Mouse (Mus musculus): ENCODE measurements at regions not wholly inside any gene's neighbourhood (a gene's known extent, or its start where the extent isn't known, plus 50 kb on each side); places are given as distances from the start of the nearest gene placed in this dataset.

DNA sequence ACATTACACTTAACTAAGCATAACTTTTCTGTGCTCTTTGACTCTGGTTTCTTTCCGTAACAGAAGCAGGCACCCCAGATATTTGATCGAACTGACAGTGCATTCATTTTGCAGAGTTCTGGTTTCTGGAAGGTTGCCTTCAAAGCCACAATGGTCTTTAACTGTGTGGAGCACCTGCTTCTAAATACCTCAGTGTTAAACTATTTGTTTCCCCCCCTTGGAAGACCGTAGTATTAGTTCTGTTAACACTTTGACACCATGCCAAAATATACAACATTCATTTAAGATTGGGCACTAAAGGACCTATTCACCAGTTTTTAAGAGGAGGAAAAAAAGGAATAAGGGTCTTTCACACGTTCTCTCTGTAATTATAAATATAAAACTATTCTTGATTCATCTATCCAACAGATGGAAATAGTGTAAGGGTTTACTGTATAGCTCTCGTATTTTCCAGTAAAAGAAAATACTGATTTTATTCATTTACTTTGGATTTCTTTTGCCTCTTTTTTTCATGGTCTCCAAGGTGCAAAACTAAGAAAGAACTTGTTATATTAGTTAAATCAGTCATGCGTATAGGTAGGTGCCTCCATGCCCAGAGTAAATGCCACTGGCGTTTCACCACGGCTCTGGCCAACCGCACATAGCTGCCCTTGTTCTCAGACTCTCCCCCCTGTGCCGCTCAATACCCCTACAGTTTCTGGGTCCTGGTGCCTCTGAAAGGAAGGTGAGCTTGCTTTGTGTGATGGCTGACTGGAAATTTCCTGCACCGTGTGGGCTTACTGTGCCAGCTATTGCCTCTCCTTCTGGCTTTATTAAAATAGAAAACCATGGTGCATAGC lies 391.2 kb downstream of the Etnk1 start:
- Histone ChIP-seq H3K9ac (ENCODE audit: low read length) (no peak overlapping the region), H3K27ac (ENCODE audit: low read depth, low read length) (no peak overlapping the region), H3K4me1 (ENCODE audit: control insufficient read depth, insufficient read depth, low read length) (no peaks in the 10 kb centered on the region), H3K4me2 (no peak overlapping the region), H3K9me3 (ENCODE audit: control insufficient read depth, low read length) (no peaks in the 10 kb centered on the region), H3K4me3 (ENCODE audit: low read depth, low read length) (no peak overlapping the region), H3K36me3 (ENCODE audit: control insufficient read depth, insufficient read depth, low read length) (no peaks in the 10 kb centered on the region), H3K27me3 (ENCODE audit: control insufficient read depth, insufficient read depth, low read length) (no peaks in the 10 kb centered on the region)
- no peak for DNase-seq (ENCODE audit: low spot score, missing footprints)
- WGBS, result 87% methylated on average over 11 of the region's 11 CpGs
- no peak for ATAC-seq (ENCODE audit: low FRiP score)

DNA sequence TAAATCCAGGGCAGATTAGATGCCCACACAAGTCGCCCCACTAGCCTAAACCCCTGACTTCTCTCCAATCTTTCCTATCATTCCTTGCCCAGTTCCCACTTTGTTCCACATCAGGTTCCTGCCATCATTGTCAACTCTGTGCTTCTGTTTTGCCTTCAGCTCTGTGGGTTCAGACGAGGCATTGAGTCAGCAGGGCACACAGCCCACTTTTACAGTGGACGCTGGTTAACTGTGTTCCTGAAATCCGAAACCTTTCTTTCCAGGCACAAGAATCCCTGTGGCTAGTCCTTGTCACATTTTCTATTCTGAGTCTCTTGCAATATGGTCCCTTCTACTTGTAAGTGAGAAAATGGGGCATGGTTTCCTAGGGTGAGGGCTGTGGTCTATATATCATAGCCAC lies 392.3 kb downstream of the Etnk1 start:
- 75% methylated on average over 4 of the region's 4 CpGs for WGBS

DNA sequence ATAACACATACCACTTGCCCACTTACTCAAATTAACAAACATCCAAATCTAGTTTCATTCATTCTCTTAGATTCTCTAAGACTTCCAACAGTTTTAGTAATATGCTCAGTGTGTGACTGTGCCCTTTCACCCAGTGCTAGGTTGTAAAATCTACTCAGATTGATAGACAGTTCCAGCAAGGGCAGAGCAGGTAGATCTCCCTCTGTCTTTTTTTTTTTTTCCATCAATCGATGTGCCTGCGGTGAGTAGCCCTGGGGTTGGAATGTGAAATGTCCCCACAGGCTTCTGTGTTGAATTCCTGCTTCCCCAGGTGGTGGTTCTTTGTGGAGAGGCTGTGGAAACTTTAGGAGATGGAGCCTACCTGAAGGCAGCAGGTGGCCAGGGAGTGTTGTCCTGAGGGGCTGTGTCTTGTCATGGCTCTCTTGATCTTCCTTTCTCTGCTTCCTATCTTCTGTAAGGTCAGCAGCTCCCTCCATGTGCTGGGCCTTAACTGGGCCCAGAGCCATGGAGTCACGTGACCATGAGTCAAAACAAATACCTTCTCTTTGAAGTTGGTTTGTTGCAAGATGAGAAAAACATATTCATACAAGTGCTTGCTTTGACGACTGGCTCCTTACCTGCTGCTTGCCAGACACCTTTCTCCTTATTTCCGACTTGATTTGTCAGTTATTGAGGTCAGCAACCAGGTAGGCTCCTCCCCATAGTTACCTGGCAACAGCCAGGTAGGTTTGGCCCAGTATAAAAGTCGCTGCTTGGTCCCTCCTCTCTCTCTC lies 394.5 kb downstream of the Etnk1 start:
- DNase-seq (ENCODE audit: low spot score, missing footprints) (no peak), ATAC-seq (ENCODE audit: low FRiP score) (no peak)
- Histone ChIP-seq H3K27ac (ENCODE audit: low read depth, low read length) (no peak overlapping the region), H3K4me3 (ENCODE audit: low read depth, low read length) (no peak overlapping the region), H3K27me3 (ENCODE audit: control insufficient read depth, insufficient read depth, low read length) (no peaks in the 10 kb centered on the region), H3K4me1 (ENCODE audit: control insufficient read depth, insufficient read depth, low read length) (no peaks in the 10 kb centered on the region), H3K36me3 (ENCODE audit: control insufficient read depth, insufficient read depth, low read length) (no peaks in the 10 kb centered on the region), H3K4me2 (no peak overlapping the region), H3K9me3 (ENCODE audit: control insufficient read depth, low read length) (no peaks in the 10 kb centered on the region), H3K9ac (ENCODE audit: low read length) (no peak overlapping the region)
- 81% methylated on average over 6 of the region's 6 CpGs for WGBS

More for the DNA sequence above, 392.3 kb downstream of the Etnk1 start:
- ATAC-seq (ENCODE audit: low FRiP score) (no peak), DNase-seq (ENCODE audit: low spot score, missing footprints) (no peak)
- H3K27me3 ChIP-seq (ENCODE audit: control insufficient read depth, insufficient read depth, low read length), result no peaks in the 10 kb centered on the region
- H3K4me3 ChIP-seq (ENCODE audit: low read depth, low read length), result no peak overlapping the region
- no peak overlapping the region for H3K27ac ChIP-seq (ENCODE audit: low read depth, low read length)
- no peak overlapping the region for H3K4me2 ChIP-seq
- no peaks in the 10 kb centered on the region for H3K4me1 ChIP-seq (ENCODE audit: control insufficient read depth, insufficient read depth, low read length)
- H3K9me3 ChIP-seq (ENCODE audit: control insufficient read depth, low read length), result no peaks in the 10 kb centered on the region
- no peaks in the 10 kb centered on the region for H3K36me3 ChIP-seq (ENCODE audit: control insufficient read depth, insufficient read depth, low read length)
- H3K9ac ChIP-seq (ENCODE audit: low read length), result no peak overlapping the region

DNA sequence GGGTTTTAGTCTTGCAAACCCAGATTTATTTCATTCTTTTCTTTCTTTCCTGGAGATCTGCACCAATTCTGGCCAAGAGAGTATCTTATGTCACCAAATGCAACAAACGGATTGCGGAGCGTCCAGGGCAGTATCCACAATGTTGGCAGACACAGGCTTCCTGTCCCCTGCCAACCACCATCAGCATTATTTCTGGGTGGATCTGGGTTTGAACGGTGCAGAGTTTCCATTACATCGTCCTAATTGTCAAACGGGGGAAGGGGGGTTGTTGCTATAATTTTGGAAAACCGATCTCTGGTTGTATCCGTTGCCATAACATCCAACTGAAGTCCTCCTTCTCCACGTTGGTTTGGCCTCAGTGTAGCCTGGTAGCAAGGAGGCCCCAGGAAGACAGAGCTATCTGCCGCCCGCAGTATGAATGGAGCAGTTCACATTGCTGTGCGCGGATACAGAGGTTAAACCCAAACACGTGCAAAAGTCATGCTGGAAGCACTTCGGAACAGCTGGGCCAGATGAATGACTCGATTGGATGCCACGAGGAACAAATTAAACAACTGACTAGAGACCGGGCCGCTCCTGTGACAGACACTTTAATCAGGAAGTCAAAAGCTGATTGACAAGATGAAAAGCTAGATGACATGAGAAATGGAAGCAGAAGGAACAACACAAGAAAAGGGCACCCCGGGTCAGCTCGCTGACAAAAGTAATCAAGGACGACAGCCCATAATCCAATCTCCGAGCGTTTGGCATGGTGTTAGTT lies 404.5 kb downstream of the Etnk1 start:
- WGBS, result 73% methylated on average over 24 of the region's 24 CpGs
- H3K4me1 ChIP-seq (ENCODE audit: control insufficient read depth, insufficient read depth, low read length), result no peaks in the 10 kb centered on the region
- H3K27me3 ChIP-seq (ENCODE audit: control insufficient read depth, insufficient read depth, low read length), result no peaks in the 10 kb centered on the region
- peak; percentile 59; the same call in 1 of the 2 replicates for ATAC-seq (ENCODE audit: low FRiP score)
- DNase-seq (ENCODE audit: low spot score, missing footprints), result peak; percentile 84
- no peak overlapping the region for H3K27ac ChIP-seq (ENCODE audit: low read depth, low read length)
- H3K9ac ChIP-seq (ENCODE audit: low read length), result no peak overlapping the region
- H3K9me3 ChIP-seq (ENCODE audit: control insufficient read depth, low read length), result no peaks in the 10 kb centered on the region
- no peak overlapping the region for H3K4me2 ChIP-seq
- H3K36me3 ChIP-seq (ENCODE audit: control insufficient read depth, insufficient read depth, low read length), result no peaks in the 10 kb centered on the region
- no peak overlapping the region for H3K4me3 ChIP-seq (ENCODE audit: low read depth, low read length)

DNA sequence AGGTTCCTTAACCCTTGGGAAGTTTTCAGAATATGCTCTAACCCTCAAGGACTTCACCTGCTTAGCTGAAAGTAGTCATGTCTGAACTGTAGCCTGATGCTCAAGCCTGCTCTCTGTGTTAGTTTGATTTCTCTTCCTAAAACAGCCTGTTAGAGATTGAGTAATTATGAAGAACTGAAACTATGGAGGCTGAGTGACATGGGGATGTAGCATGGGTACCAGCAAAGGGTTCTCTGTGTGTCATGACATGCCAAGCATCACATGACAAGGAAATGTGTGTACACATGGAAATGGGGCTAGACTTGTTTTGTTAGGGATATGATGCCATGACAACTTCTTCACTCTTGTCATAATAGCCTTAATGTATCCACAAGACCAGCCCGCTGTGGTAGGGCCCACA lies 412.2 kb downstream of the Etnk1 start:
- 83% methylated on average over 1 of the region's 1 CpGs for WGBS
- Histone ChIP-seq H3K9ac (ENCODE audit: low read length) (no peak overlapping the region), H3K27me3 (ENCODE audit: control insufficient read depth, insufficient read depth, low read length) (no peaks in the 10 kb centered on the region), H3K4me2 (no peak overlapping the region), H3K4me1 (ENCODE audit: control insufficient read depth, insufficient read depth, low read length) (no peaks in the 10 kb centered on the region), H3K4me3 (ENCODE audit: low read depth, low read length) (no peak overlapping the region), H3K36me3 (ENCODE audit: control insufficient read depth, insufficient read depth, low read length) (no peaks in the 10 kb centered on the region), H3K9me3 (ENCODE audit: control insufficient read depth, low read length) (no peaks in the 10 kb centered on the region), H3K27ac (ENCODE audit: low read depth, low read length) (no peak overlapping the region)
- DNase-seq (ENCODE audit: low spot score, missing footprints) (peak; percentile 23), ATAC-seq (ENCODE audit: low FRiP score) (no peak)

DNA sequence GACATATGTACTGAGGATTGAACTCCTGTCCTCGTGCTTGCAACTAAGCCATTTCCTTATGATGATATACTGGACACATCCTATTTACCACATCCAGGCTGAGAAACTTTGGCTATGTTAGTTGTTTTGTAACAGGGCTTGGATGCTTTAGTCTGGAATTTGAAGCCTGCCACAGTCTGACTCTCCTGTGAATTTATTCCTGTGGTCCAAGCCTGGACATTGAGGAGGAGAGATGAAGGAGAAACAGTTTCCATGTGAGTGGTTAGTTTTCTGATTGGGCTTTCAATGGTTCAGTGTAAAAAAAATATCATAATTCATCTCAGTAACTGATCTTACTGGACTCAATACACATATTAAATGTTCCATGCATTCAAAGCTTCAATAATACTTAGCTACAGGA lies 422.6 kb downstream of the Etnk1 start:
- H3K4me2 ChIP-seq, result no peak overlapping the region

DNA sequence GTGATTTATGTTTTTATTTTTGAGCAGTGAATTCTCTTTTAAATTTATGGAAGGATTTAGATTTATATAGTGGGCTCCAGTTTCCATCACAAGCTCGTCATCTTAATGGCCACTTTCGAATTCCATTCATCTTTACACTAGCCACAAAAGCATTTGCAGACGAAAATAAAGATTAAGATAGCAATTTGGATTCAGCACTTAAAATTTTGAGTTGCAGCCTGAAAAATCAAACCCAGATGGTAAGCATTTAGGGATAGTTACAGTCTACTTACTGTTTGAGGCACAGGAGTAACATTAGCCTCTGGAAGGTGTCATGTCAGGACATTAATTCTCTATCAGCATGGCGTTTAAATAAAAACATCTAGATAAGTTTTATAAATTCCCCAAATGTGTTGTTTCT lies 423.2 kb downstream of the Etnk1 start:
- Histone ChIP-seq H3K4me1 (ENCODE audit: control insufficient read depth, insufficient read depth, low read length) (no peaks in the 10 kb centered on the region), H3K36me3 (ENCODE audit: control insufficient read depth, insufficient read depth, low read length) (no peaks in the 10 kb centered on the region), H3K9ac (ENCODE audit: low read length) (no peak overlapping the region), H3K4me3 (ENCODE audit: low read depth, low read length) (no peak overlapping the region), H3K27ac (ENCODE audit: low read depth, low read length) (no peak overlapping the region), H3K9me3 (ENCODE audit: control insufficient read depth, low read length) (no peaks in the 10 kb centered on the region), H3K4me2 (no peak overlapping the region), H3K27me3 (ENCODE audit: control insufficient read depth, insufficient read depth, low read length) (no peaks in the 10 kb centered on the region)
- DNase-seq (ENCODE audit: low spot score, missing footprints) (peak; percentile 14), ATAC-seq (ENCODE audit: low FRiP score) (no peak)
- 88% methylated on average over 4 of the region's 4 CpGs for WGBS

More for the DNA sequence above, 422.6 kb downstream of the Etnk1 start:
- Histone ChIP-seq H3K4me1 (ENCODE audit: control insufficient read depth, insufficient read depth, low read length) (no peaks in the 10 kb centered on the region), H3K27me3 (ENCODE audit: control insufficient read depth, insufficient read depth, low read length) (no peaks in the 10 kb centered on the region), H3K4me3 (ENCODE audit: low read depth, low read length) (no peak overlapping the region), H3K9me3 (ENCODE audit: control insufficient read depth, low read length) (no peaks in the 10 kb centered on the region), H3K36me3 (ENCODE audit: control insufficient read depth, insufficient read depth, low read length) (no peaks in the 10 kb centered on the region), H3K27ac (ENCODE audit: low read depth, low read length) (no peak overlapping the region), H3K9ac (ENCODE audit: low read length) (no peak overlapping the region)
- ATAC-seq (ENCODE audit: low FRiP score) (no peak), DNase-seq (ENCODE audit: low spot score, missing footprints) (peak; percentile 33)
- 76% methylated on average over 1 of the region's 1 CpGs for WGBS

DNA sequence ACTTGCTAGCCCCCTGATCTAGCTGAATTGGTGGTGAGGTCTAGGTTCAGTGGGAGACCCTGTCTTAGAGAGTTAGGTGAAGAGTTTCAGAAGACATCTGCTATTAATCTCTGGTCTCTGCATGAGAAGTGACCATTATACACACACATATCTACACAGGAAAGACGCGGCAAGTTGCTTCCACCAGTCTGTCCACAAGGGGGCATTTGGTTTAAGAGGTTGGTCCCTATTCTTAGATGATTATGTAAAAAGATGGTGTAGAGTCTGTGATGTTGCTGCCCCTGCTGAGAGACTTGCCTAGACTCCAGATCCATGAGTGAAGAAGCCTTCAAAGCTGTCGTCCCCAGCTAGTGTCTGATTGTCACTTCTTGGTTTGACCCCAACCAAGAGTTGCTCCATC lies 425.5 kb downstream of the Etnk1 start:
- no peak overlapping the region for H3K4me2 ChIP-seq
- H3K9ac ChIP-seq (ENCODE audit: low read length), result no peak overlapping the region
- no peaks in the 10 kb centered on the region for H3K36me3 ChIP-seq (ENCODE audit: control insufficient read depth, insufficient read depth, low read length)
- ATAC-seq (ENCODE audit: low FRiP score), result no peak
- no peak overlapping the region for H3K4me3 ChIP-seq (ENCODE audit: low read depth, low read length)
- 85% methylated on average over 3 of the region's 3 CpGs for WGBS
- no peaks in the 10 kb centered on the region for H3K4me1 ChIP-seq (ENCODE audit: control insufficient read depth, insufficient read depth, low read length)
- H3K27me3 ChIP-seq (ENCODE audit: control insufficient read depth, insufficient read depth, low read length), result no peaks in the 10 kb centered on the region
- peak; percentile 60 for DNase-seq (ENCODE audit: low spot score, missing footprints)
- H3K27ac ChIP-seq (ENCODE audit: low read depth, low read length), result no peak overlapping the region
- H3K9me3 ChIP-seq (ENCODE audit: control insufficient read depth, low read length), result no peaks in the 10 kb centered on the region

DNA sequence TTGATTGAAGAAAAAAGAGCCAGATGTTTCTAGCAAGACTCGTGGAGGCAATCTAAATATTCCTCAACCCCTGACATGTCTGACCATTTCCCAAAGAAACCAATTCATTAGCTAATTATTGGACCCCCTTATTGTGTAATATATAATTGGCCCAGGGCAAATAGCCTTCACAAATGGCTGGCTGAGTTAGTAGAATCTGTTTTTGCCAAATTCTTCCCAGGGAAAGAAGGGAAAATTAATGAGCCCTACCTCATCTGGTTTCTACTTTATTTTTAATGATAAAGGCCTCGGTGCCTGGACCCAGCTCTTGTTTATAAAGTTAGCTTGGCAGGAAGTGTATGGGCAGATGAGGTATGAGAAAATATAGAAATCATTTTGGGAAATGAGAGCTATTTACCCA lies 428.5 kb downstream of the Etnk1 start:
- WGBS, result 85% methylated on average over 2 of the region's 2 CpGs
- Histone ChIP-seq H3K4me3 (ENCODE audit: low read depth, low read length) (no peak overlapping the region), H3K27me3 (ENCODE audit: control insufficient read depth, insufficient read depth, low read length) (no peaks in the 10 kb centered on the region), H3K27ac (ENCODE audit: low read depth, low read length) (no peak overlapping the region), H3K4me2 (no peak overlapping the region), H3K36me3 (ENCODE audit: control insufficient read depth, insufficient read depth, low read length) (no peaks in the 10 kb centered on the region), H3K9me3 (ENCODE audit: control insufficient read depth, low read length) (no peaks in the 10 kb centered on the region), H3K4me1 (ENCODE audit: control insufficient read depth, insufficient read depth, low read length) (no peaks in the 10 kb centered on the region), H3K9ac (ENCODE audit: low read length) (no peak overlapping the region)
- DNase-seq (ENCODE audit: low spot score, missing footprints) (no peak), ATAC-seq (ENCODE audit: low FRiP score) (no peak)

Data from midbrain, embryonic 11.5 days (tissue).